Mouse (Mus musculus): ENCODE measurements at regions not wholly inside any gene's neighbourhood (a gene's known extent, or its start where the extent isn't known, plus 50 kb on each side); places are given as distances from the start of the nearest gene placed in this dataset.

DNA sequence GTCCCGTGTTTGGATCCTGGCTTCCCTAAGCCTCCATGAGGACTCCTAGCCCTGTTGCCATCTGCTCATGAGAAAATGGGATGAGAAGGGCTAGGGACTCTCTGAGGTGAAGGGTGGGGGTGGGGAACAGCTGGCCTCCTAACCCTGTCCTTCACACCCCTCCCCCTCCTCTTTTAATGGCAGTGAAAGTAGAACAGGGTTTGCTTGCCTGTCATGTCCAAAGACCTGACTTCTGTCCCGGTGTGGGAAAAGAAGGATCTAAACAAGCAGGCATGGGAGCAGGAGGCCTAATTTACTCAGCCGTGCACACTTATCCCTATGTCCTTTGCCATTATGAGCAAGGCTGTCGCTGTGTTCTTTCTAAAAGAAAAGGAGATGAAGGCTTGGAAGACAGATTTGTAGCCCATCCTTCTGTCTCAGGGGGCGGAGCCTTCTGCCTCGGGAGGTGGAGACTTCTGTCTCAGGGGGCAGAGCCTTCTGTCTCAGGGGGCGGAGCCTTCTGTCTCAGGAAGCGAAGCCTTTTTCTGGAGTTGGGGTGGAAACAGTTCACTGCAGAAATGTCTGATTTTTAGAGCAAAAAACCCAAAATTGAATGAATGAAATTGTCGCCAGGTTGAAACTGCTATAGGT, 66.4 kb downstream of the Cmpk2 start:
- DNase-seq (ENCODE audit: extremely low spot score), result peak; percentile 49

DNA sequence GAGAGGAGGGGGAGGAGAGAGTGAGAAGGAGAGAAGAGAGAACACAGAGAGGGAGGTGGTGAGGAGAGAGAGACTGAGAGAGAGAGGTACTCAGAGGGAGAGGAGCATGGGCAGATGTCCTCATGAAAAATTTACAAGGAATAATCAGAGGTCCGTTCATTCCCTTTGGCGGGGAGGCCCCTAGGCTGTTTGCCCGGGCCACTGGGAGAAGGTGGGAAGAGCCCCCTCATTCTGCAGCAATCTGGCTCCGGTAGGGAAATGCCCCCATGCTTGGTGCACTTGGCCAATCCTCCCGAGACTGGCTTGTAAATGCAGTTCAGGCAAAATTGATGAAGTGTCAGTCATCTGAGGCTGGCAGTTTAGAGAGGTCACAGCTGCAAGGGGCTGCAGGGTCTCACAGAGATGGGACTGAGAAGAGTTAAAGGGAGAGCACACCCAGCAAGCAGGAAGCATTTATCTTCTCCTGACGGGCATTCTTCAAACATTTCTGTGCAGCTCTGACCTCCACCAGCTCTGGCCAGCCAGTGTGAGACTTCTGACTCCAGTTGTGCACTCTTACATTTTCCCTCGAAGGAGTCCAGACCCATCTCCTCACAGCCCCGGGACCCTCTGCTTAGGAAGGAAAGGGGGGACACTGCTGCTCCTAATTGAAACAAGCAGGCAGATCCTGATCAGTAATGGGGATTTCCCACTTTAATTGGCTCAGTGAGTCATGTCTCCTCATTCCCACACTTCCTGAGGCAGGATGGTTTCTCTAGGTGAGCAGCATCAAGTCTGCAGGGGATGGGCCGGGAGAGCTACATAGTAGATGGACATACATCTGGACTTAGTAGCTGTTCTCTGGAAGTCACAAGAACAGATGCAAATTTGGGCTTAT, 65.5 kb downstream of the Cmpk2 start:
- DNase-seq (ENCODE audit: extremely low spot score), result peak; percentile 72

DNA sequence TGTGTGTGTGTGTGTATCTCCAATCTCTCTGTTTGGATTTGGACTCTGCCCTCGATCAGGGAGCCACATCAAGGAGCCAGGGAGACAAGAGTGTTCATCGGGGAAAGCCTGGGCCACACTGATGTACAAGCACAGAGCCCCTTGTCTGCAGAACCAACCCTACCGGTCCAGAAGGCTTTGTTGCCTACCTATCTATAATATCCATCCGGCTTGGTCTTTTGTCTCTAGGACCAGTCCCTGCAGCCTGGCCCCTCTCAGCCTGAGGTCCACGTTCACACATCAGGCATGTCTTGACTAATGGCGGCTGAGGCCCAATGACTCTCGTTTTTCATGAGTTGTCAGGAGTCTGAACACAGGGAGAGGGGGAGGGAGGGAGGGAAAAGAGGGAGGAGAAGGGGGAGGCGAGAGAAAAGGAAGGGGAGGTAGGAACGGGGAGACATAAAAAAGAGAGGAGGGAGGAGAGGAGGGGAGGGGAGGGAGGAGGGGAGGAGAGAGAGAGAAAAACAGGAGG, 64.7 kb downstream of the Cmpk2 start:
- no peak for DNase-seq (ENCODE audit: extremely low spot score)

DNA sequence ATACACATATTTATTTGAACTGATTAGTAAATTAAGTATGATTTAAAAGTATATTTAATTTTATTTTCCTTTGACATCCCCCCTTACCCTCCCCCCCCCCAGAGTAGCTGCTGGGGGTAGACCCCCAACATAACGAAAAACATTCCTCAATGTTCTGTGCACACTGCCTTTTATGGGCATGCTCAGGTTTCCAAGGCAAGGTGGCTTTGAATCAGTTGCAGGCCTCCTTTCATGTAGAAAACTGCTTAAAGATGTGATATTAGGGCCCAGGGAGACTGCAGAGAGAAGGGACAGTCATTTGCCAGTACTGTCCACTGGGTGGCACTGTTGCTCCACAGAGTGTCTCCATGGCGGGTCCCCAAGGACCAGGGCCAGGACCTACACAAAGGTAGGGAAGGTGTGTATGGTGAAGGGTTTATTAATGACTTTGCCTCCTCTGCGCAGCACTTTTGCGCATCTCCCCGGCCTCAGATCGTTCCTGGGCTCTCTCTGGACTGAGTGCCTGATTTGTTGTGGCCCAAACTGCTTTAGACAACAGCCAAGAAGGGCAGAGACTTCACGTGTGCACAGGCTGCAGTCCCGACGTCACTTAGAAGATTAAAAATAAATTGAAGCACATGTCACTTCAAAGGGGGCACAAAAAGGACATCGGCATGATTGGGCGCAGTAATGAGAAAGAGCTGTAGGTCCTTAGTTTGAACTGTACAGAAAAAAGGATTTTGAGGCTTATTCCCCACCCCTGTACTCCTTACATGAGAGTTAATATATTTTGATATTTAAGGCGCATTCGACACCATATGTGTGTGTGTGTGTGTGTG, 64.0 kb downstream of the Cmpk2 start:
- DNase-seq (ENCODE audit: extremely low spot score), result peak; percentile 90

DNA sequence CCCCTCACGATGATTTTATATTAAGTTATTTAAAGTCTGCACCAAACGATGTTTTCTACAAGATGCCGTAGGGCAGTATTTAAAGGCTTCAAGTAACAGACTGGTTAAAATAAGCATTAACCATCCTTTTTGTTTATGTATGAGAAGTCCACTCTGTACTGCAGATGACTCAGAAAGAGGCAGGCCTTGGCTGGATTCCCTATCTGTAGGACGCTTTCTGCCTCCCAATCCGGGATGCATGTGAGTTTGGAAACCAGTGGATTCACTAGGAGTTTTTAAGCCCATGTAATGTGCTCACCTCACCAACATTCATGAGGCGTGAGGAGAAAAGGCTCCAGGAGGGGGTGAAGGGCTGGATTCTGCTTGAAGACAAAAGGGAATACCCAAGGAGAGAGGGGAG, 63.1 kb downstream of the Cmpk2 start:
- peak; percentile 1 for DNase-seq (ENCODE audit: extremely low spot score)
